Mouse (Mus musculus): ENCODE measurements around the gene Ccr8. TPM values are rescaled to one million over a fixed set of nuclear protein-coding genes. Genes with fewer than 3 reads are reported as not detected.
A peak's percentile ranks its signal among the peaks of the same experiment; 100 is the strongest.

Ccr8 gene
- polyA plus RNA-seq, 2 experiments, result 1.6 to 3.4 TPM

DNA sequence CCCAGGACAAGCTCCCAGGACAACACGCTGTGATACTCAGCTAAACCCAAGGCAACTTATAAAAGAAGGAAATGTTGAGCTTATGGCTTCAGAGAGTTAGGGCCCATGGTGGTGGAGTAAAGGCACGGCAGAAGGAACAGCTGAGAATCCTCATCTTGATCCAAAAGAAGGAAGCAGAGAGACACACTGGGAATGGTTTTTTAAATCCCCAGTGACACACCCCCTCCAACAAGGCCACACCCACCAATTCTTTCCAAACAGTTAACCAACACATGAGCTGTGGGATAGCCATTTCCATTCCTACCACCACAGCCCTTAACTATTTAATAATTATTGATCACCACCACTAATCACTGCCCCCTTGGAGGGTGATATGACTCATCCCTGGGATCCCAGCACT lies 20.7 kb upstream of the Ccr8 start:
- Histone ChIP-seq H3K4me3 (replicated peaks; ENCODE audit: low read length) (no peak overlapping the region), H3K4me1 (ENCODE audit: control insufficient read depth, insufficient read depth, low read length) (no peaks in the 10 kb centered on the region), H3K9me3 (ENCODE audit: control insufficient read depth, low read length) (no peaks in the 10 kb centered on the region), H3K9ac (ENCODE audit: low read depth, low read length, severe bottlenecking) (no peak overlapping the region), H3K27me3 (ENCODE audit: control insufficient read depth, insufficient read depth, low read length) (no peaks in the 10 kb centered on the region), H3K36me3 (ENCODE audit: control insufficient read depth, insufficient read depth, low read length) (no peaks in the 10 kb centered on the region), H3K27ac (replicated peaks; ENCODE audit: low read depth, low read length) (no peak overlapping the region), H3K4me2 (replicated peaks; ENCODE audit: low read depth, low read length, severe bottlenecking) (no peak overlapping the region)
- no peak for TF ChIP-seq POLR2A (IDR thresholded peaks at IDR 0.05; ENCODE audit: borderline replicate concordance, extremely low read depth, insufficient read depth, insufficient read length)
- ATAC-seq (ENCODE audit: low FRiP score, low read depth) (no peak), DNase-seq (ENCODE audit: low spot score) (no peak)
- 86% methylated on average over 2 of the region's 2 CpGs for WGBS

DNA sequence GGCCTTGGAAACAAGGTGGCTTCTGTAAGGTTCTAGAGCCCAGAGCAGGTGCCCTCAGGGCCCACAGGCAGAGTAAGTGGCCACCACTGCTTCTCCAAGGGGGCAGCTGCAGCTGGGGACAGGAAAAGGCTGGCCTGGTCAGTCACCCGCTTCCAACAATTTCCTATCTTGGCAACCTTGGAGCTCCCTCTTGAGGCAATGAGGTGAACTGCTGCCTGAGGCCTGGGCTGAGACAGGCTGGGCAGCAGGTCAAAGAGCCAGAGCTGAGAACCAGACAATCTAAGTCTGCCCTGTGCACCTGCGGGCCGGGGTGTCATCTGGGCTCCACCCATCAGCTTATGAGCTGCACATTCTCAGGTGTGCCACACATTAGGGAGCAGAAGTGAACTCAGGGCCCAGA lies 18.7 kb upstream of the Ccr8 start:
- H3K9me3 ChIP-seq (ENCODE audit: control insufficient read depth, low read length), result no peaks in the 10 kb centered on the region
- ATAC-seq (ENCODE audit: low FRiP score, low read depth) (no peak), DNase-seq (ENCODE audit: low spot score) (peak; percentile 57)
- no peaks in the 10 kb centered on the region for H3K27me3 ChIP-seq (ENCODE audit: control insufficient read depth, insufficient read depth, low read length)
- H3K4me3 ChIP-seq (replicated peaks; ENCODE audit: low read length), result no peak overlapping the region
- no peaks in the 10 kb centered on the region for H3K36me3 ChIP-seq (ENCODE audit: control insufficient read depth, insufficient read depth, low read length)
- no peak overlapping the region for H3K9ac ChIP-seq (ENCODE audit: low read depth, low read length, severe bottlenecking)
- H3K4me2 ChIP-seq (replicated peaks; ENCODE audit: low read depth, low read length, severe bottlenecking), result no peak overlapping the region
- 26% methylated on average over 3 of the region's 3 CpGs for WGBS
- no peak overlapping the region for H3K27ac ChIP-seq (replicated peaks; ENCODE audit: low read depth, low read length)
- no peak for TF ChIP-seq POLR2A (IDR thresholded peaks at IDR 0.05; ENCODE audit: borderline replicate concordance, extremely low read depth, insufficient read depth, insufficient read length)
- H3K4me1 ChIP-seq (ENCODE audit: control insufficient read depth, insufficient read depth, low read length), result no peaks in the 10 kb centered on the region

GRCm38 (mm10) chr9:120074516-120074915 lies 17.4 kb upstream of the Ccr8 start:
- Histone ChIP-seq H3K4me3 (replicated peaks; ENCODE audit: low read length) (no peak overlapping the region), H3K9me3 (ENCODE audit: control insufficient read depth, low read length) (no peaks in the 10 kb centered on the region), H3K27ac (replicated peaks; ENCODE audit: low read depth, low read length) (no peak overlapping the region), H3K36me3 (ENCODE audit: control insufficient read depth, insufficient read depth, low read length) (no peaks in the 10 kb centered on the region), H3K9ac (ENCODE audit: low read depth, low read length, severe bottlenecking) (no peak overlapping the region), H3K4me1 (ENCODE audit: control insufficient read depth, insufficient read depth, low read length) (no peaks in the 10 kb centered on the region), H3K27me3 (ENCODE audit: control insufficient read depth, insufficient read depth, low read length) (no peaks in the 10 kb centered on the region), H3K4me2 (replicated peaks; ENCODE audit: low read depth, low read length, severe bottlenecking) (no peak overlapping the region)
- TF ChIP-seq POLR2A (IDR thresholded peaks at IDR 0.05; ENCODE audit: borderline replicate concordance, extremely low read depth, insufficient read depth, insufficient read length), result no peak
- ATAC-seq (ENCODE audit: low FRiP score, low read depth) (no peak), DNase-seq (ENCODE audit: low spot score) (no peak)
- 83% methylated on average over 7 of the region's 7 CpGs for WGBS

DNA sequence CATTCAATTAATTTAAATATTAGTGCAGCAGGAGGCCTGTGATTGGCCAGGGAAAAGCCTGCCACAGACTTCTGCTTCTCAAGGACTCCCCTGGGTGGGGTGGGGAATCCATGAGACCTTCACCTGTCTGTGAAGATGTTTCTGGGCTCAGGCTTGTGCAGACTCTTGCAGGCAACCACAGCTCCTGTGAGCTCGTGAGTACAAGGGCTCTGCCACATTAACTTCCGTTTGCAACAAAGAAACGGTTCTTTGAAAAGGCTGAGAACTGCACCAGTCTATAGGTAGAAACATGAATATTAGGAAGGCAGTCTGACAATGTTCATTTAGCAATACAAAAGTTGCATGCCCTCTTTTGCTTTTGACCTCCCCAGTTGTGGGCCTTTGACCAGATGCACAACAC lies 13.7 kb upstream of the Ccr8 start:
- Histone ChIP-seq H3K9me3 (ENCODE audit: control insufficient read depth, low read length) (no peaks in the 10 kb centered on the region), H3K27me3 (ENCODE audit: control insufficient read depth, insufficient read depth, low read length) (no peaks in the 10 kb centered on the region), H3K4me2 (replicated peaks; ENCODE audit: low read depth, low read length, severe bottlenecking) (no peak overlapping the region), H3K4me3 (replicated peaks; ENCODE audit: low read length) (no peak overlapping the region), H3K4me1 (ENCODE audit: control insufficient read depth, insufficient read depth, low read length) (no peaks in the 10 kb centered on the region), H3K9ac (ENCODE audit: low read depth, low read length, severe bottlenecking) (no peak overlapping the region), H3K27ac (replicated peaks; ENCODE audit: low read depth, low read length) (no peak overlapping the region), H3K36me3 (ENCODE audit: control insufficient read depth, insufficient read depth, low read length) (no peaks in the 10 kb centered on the region)
- no peak for DNase-seq (ENCODE audit: low spot score)
- TF ChIP-seq POLR2A (IDR thresholded peaks at IDR 0.05; ENCODE audit: borderline replicate concordance, extremely low read depth, insufficient read depth, insufficient read length), result no peak
- no peak for ATAC-seq (ENCODE audit: low FRiP score, low read depth)
- 83% methylated on average over 3 of the region's 3 CpGs for WGBS

DNA sequence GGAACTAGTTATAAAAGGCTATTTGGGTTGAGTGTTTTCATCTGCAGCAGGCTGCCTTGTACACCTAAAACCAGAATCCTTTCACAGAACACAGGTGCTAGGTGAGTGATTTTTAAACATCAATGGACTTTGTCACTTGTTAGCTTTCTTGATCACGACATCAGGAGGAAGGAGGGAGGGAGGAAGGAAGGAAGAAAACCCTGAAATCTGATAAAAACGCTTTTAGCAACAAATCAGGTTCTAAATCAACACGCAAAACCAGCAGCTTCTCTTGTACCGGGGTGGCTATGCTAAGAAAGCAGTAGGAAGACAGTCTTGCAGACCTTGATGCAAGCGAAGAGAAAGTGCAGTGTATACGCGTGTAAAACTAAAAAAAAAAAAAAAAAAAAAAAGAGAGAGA lies 12.0 kb upstream of the Ccr8 start:
- H3K27me3 ChIP-seq (ENCODE audit: control insufficient read depth, insufficient read depth, low read length), result no peaks in the 10 kb centered on the region
- no peak overlapping the region for H3K9ac ChIP-seq (ENCODE audit: low read depth, low read length, severe bottlenecking)
- ATAC-seq (ENCODE audit: low FRiP score, low read depth), result no peak
- H3K4me1 ChIP-seq (ENCODE audit: control insufficient read depth, insufficient read depth, low read length), result no peaks in the 10 kb centered on the region
- no peak for DNase-seq (ENCODE audit: low spot score)
- H3K27ac ChIP-seq (replicated peaks; ENCODE audit: low read depth, low read length), result no peak overlapping the region
- no peaks in the 10 kb centered on the region for H3K36me3 ChIP-seq (ENCODE audit: control insufficient read depth, insufficient read depth, low read length)
- 76% methylated on average over 7 of the region's 7 CpGs for WGBS
- no peak overlapping the region for H3K4me2 ChIP-seq (replicated peaks; ENCODE audit: low read depth, low read length, severe bottlenecking)
- no peak overlapping the region for H3K4me3 ChIP-seq (replicated peaks; ENCODE audit: low read length)
- no peak for TF ChIP-seq POLR2A (IDR thresholded peaks at IDR 0.05; ENCODE audit: borderline replicate concordance, extremely low read depth, insufficient read depth, insufficient read length)
- no peaks in the 10 kb centered on the region for H3K9me3 ChIP-seq (ENCODE audit: control insufficient read depth, low read length)

GRCm38 (mm10) chr9:120080546-120081108 lies 11.3 kb upstream of the Ccr8 start:
- no peaks in the 10 kb centered on the region for H3K36me3 ChIP-seq (ENCODE audit: control insufficient read depth, insufficient read depth, low read length)
- no peak for TF ChIP-seq POLR2A (IDR thresholded peaks at IDR 0.05; ENCODE audit: borderline replicate concordance, extremely low read depth, insufficient read depth, insufficient read length)
- H3K9ac ChIP-seq (ENCODE audit: low read depth, low read length, severe bottlenecking), result no peak overlapping the region
- no peak overlapping the region for H3K4me3 ChIP-seq (replicated peaks; ENCODE audit: low read length)
- WGBS, result 80% methylated on average over 8 of the region's 8 CpGs
- H3K27me3 ChIP-seq (ENCODE audit: control insufficient read depth, insufficient read depth, low read length), result no peaks in the 10 kb centered on the region
- no peak overlapping the region for H3K27ac ChIP-seq (replicated peaks; ENCODE audit: low read depth, low read length)
- DNase-seq (ENCODE audit: low spot score) (no peak), ATAC-seq (ENCODE audit: low FRiP score, low read depth) (no peak)
- no peaks in the 10 kb centered on the region for H3K9me3 ChIP-seq (ENCODE audit: control insufficient read depth, low read length)
- H3K4me1 ChIP-seq (ENCODE audit: control insufficient read depth, insufficient read depth, low read length), result no peaks in the 10 kb centered on the region
- no peak overlapping the region for H3K4me2 ChIP-seq (replicated peaks; ENCODE audit: low read depth, low read length, severe bottlenecking)
